Mouse (Mus musculus) lung, postnatal 10 days (tissue): ENCODE data around the gene Umad1.
"Not testable (repeated sequence)": the region's sequence is repeated elsewhere in the genome, so short reads cannot be mapped to it uniquely, and the experiment has no call there.

ENCODE experiments used
- DNase-seq: peaks from one replicate; pipeline ENCODE4 v3.0.0; 2021

Umad1 gene

GRCm38 (mm10) chr6:8319591-8319990 is 60.5 kb downstream of the Umad1 start:
- no peak for DNase-seq

- DNase-seq = not testable (repeated sequence)
Measured at GRCm38 (mm10) chr6:8331496-8331895, 72.4 kb downstream of the Umad1 start.

- DNase-seq = no peak
Measured at GRCm38 (mm10) chr6:8333380-8333779, 74.3 kb downstream of the Umad1 start.

- no peak for DNase-seq
Measured at GRCm38 (mm10) chr6:8336487-8337390, 77.7 kb downstream of the Umad1 start.

GRCm38 (mm10) chr6:8339453-8339852 is 80.4 kb downstream of the Umad1 start:
- DNase-seq = no peak

GRCm38 (mm10) chr6:8343271-8343670 is 84.2 kb downstream of the Umad1 start:
- DNase-seq = no peak

GRCm38 (mm10) chr6:8345219-8345856 is 86.2 kb downstream of the Umad1 start:
- peak; percentile 85 for DNase-seq

- DNase-seq = peak; percentile 27
Measured at GRCm38 (mm10) chr6:8347154-8347553, 88.1 kb downstream of the Umad1 start.

- no peak for DNase-seq
Measured at GRCm38 (mm10) chr6:8348344-8348743, 89.3 kb downstream of the Umad1 start.

GRCm38 (mm10) chr6:8349060-8349670 is 90.1 kb downstream of the Umad1 start:
- no peak for DNase-seq

- DNase-seq = no peak
Measured at GRCm38 (mm10) chr6:8351507-8351906, 92.4 kb downstream of the Umad1 start.

GRCm38 (mm10) chr6:8352533-8353168 is 93.6 kb downstream of the Umad1 start:
- no peak for DNase-seq

GRCm38 (mm10) chr6:8353461-8353860 is 94.4 kb downstream of the Umad1 start:
- DNase-seq = no peak

- no peak for DNase-seq
Measured at GRCm38 (mm10) chr6:8354846-8355245, 95.8 kb downstream of the Umad1 start.

- no peak for DNase-seq
Measured at GRCm38 (mm10) chr6:8358232-8358631, 99.1 kb downstream of the Umad1 start.

GRCm38 (mm10) chr6:8358782-8359181 is 99.7 kb downstream of the Umad1 start:
- DNase-seq = no peak

- no peak for DNase-seq
Measured at GRCm38 (mm10) chr6:8360805-8361204, 101.7 kb downstream of the Umad1 start.

- DNase-seq = no peak
Measured at GRCm38 (mm10) chr6:8364033-8364756, 105.1 kb downstream of the Umad1 start.

- no peak for DNase-seq
Measured at GRCm38 (mm10) chr6:8364757-8365150, 105.7 kb downstream of the Umad1 start.

GRCm38 (mm10) chr6:8367675-8368074 is 108.6 kb downstream of the Umad1 start:
- no peak for DNase-seq

GRCm38 (mm10) chr6:8368198-8368864 is 109.2 kb downstream of the Umad1 start:
- DNase-seq = no peak

GRCm38 (mm10) chr6:8370624-8371023 is 111.5 kb downstream of the Umad1 start:
- DNase-seq = peak; percentile 22
